Mouse (Mus musculus): ENCODE measurements around the gene Cdk19.

GRCm38 (mm10) chr10:40457116-40457515, 117.8 kb downstream of the Cdk19 start:
- TF ChIP-seq POLR2A (IDR thresholded peaks at IDR 0.05; ENCODE audit: borderline replicate concordance, extremely low read depth, low read depth, low read length) (no peak), CTCF (IDR thresholded peaks at IDR 0.05; ENCODE audit: insufficient read depth, low read length) (no peak)

Measured in lung, adult 2 months (tissue).